Mouse (Mus musculus): ENCODE results near the gene Cfl1.
"Not testable (repeated sequence)": the region's sequence is repeated elsewhere in the genome, so short reads cannot be mapped to it uniquely, and the experiment has no call there.

Gene Cfl1

DNA sequence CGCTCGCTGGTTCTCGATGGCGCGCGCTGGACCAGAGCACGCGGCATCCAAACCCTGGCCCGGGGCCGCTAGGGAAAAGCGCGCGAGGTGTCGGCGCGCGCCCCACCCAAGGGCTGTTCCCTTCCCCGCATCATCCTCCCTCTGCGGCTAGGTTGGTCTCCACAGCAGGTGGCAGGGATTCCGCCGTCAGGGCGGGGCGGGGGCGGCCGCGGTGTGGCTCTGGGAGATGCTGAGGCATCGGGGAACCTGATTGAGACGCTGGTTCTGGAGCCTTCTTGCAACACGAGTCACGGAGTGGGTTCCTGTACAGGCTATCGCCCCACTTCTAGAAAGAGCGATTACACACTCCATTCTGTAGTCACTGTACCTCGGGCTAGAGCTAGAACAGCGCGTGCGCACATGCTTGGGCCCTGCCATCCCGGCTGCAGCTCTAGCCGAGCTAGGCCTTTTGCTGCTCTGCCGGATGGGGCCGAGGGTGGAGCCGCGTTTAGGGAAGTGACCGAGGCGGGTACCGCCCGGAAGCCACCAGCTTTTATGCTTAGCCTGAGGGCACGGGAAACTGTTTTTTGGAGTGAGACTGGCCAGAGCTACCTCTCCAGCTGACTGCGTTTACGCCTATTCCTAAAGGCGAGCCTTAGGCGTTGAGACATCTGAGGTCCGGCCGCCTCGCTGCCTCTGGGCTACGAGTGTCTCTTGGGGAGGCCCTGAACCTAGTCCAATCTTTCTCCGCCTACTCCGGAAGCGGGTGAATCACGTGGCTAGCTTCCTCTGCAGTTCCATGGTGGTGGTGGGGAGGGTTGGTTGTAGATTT, 848 bp downstream of the Cfl1 start:
- DNase-seq: peak; percentile 86

GRCm38 (mm10) chr19:5492641-5493040, 2.4 kb downstream of the Cfl1 start:
- DNase-seq: no peak

DNA sequence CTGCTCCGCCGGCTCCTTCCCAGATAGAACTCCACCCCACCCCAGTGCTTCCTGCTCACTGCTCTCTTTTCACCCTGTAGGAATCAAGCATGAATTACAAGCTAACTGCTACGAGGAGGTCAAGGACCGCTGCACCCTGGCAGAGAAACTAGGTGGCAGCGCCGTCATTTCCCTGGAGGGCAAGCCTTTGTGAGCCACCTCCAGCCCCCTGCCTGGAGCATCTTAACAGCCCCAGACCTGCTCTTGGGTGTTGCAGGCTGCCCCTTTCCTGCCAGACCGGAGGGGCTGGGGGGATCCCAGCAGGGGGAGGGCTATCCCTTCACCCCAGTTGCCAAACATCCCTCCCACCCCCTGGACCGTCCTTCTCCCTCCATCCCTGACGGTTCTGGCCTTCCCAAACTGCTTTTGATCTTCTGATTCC, 3.1 kb downstream of the Cfl1 start:
- not testable (repeated sequence) for DNase-seq

DNA sequence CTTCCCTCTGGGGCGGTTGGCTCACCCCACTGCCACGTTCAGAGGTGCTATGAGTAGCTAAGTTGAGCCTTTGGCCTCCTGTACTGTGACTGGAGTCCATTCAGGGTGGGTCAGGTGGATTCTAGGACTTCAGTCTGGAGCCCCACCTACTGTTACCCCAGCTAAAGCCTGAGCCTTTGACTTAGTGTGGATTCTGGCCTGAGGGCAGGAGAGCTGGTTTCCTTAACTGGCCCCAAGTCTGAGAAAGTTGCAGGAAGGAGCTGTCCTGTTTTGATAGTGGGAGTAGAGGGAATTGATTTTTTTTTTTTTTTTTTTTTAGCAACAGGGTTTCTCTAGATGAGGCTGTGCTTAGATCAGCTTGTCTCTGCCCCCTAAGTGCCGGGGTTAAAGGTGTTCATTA, 4.1 kb downstream of the Cfl1 start:
- no peak for DNase-seq

DNA sequence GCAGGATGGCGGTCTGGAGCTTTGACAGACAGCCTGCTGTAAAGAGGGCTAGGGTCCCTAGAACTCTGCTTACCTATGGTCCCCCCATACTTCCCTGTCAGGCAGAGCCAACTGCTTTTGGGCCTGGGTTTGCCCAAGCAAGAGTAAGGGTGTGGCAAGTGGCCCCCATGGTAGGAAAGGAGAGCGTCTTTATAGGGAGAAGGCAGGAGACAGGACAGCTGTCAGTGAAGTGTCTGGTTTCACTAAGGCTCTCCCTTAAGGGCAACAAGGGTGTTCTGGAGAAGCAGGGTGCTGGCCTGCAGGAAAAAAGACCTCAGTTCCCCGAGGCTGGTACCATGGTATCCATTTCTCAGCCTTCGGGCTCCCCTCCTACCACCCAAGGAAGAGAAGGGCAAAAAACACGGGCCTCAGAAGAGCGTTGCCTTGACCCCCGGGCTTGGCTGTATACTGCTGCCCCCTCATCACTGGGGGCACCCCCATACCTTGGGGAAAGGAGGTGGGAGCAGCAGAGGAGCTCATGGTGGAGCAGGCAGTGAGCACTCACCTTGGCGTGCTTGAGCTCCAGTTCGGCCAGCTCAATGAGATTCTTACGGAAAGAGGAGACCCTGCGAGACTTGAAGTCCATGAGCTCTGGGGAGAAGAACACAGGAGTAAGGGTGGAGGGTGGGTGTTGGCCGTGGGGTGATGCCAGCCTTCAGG, 5.2 kb downstream of the Cfl1 start:
- DNase-seq: no peak

GRCm38 (mm10) chr19:5496052-5496370, 5.8 kb downstream of the Cfl1 start:
- DNase-seq: no peak

GRCm38 (mm10) chr19:5500330-5500875, 10.1 kb downstream of the Cfl1 start:
- DNase-seq: no peak

DNA sequence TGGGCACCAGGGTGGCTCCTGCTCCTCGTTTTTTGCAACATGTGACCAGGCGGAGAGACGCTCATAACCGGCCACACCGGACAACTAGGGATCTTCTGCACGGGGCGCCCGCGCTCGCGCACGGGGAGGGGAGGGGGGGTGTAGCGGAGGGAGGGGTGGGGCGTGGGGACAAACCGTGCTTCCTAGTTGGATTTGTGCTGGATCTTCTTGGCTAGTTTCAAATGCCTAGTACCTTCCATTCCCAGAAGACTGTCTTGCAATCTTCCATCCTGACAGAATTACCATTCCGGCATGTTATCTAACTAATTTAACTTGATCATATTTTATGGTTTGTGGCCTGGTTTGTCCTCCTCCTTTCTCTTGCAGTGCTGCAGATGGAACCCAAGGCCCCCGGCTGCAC, 13.4 kb downstream of the Cfl1 start, which contains the start of gene 1700020D05Rik:
Gene 1700020D05Rik, minus strand, starts transcription at position 101 of the 400 bp plus-strand sequence.
- DNase-seq: no peak

DNA sequence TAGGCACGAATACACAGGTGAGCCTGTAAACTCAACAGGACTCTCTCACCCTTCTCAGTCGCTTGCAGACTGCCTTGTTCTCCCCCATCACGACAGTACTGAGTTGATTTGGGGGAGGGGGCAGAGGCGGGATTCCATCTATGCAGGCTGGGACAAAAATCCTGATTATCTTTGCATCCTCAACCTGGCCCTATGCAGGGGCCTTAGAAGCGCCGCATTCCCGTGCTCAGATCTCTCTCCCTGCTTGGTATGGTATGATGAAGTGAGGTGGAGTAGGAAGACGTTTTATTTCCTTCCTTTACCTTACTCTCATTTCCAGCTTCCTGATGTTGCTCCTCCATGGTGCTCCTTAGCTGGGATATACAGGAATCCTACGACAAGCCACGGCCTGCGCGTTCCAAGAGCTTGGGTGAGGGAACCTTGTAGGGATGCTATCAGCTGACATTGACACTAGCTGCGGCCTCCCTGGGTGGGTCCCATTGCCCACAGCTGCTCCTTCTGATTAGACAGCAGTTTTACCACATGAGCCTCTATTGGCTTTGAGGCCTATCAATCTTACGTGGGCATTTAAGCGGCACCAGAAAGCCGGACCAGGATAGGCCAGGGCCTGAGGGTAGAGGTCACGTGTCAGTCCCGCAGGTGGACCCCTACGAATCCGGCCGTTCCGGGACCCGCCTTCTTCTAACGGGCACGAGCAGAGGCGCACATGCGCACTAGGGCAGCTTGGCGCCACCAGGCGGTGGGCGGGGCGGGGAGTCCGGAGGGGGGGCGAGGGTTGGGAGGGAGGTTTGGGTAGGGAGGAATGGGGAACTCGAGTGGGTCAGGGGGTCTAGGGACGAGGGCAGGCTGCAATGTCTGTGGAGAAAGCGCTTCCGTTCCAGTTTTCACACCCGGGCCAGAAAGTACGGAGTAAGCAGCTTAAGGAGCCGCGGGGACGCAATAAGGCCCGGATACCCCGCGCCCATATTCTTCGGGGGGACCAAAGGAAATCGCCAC, 20.1 kb downstream of the Cfl1 start, which contains the start of gene Snx32:
Gene Snx32, minus strand, starts transcription at position 508 of the 996 bp plus-strand sequence.
- DNase-seq: peak; percentile 97

GRCm38 (mm10) chr19:5511074-5511632, 20.9 kb downstream of the Cfl1 start:
- no peak for DNase-seq

DNA sequence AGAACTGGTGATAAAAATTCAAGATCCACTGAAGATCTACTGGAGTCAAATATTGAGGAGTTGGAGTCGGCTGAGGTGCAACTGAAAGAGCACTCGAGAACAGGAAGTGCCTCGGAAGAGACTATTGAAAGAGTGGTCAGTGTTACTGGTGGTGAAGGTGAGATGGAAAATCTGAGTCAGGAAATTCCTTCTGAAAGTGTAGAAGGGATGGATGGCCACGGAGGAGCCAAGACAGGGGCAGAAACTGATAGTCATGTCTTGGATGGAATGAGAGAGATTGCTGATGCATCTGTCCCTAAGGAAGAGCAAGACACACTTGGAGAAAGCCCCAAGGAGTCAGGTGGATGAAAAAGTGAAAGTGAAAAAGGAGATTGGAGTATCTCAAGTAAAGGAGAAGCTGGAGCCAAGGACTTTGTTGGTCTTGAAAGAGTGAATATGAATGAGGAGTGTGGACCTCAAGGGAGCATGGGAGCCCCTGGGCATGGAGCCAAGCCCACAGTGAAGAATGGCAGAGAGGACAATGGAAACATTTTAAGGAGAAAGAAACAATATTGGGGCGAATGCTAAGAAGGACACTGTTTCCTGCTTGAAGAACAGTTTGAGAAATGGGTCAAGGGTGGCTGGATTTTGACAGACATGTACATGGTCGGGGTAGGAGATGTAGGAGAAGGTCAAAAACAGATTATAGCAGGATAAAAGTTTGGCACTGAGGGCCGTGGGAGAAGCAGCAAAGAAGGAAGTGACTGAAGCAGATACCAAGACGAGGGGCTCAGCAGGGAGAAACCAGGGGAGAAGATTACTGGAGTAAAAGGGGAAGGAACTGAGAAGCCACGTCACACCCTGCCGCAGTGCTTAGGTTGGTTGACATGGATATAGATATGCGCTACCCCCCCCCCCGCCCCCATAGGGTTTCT, 22.1 kb downstream of the Cfl1 start:
- DNase-seq: no peak

DNA sequence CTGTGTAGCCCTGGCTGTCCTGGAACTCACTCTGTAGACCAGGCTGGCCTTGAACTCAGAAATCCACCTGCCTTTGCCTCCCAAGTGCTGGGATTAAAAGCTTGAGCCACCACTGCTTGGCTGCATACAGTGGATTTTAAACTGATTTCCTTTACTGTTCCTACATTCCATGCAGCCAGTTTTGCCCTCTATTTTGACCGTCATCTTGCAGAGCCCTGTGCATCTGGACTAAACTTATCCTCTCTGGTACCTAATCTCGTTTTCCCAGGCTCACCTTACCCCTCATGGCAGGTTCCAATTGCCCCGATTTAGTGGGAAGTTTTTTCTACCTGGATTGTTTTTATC, 22.7 kb downstream of the Cfl1 start:
- no peak for DNase-seq

DNA sequence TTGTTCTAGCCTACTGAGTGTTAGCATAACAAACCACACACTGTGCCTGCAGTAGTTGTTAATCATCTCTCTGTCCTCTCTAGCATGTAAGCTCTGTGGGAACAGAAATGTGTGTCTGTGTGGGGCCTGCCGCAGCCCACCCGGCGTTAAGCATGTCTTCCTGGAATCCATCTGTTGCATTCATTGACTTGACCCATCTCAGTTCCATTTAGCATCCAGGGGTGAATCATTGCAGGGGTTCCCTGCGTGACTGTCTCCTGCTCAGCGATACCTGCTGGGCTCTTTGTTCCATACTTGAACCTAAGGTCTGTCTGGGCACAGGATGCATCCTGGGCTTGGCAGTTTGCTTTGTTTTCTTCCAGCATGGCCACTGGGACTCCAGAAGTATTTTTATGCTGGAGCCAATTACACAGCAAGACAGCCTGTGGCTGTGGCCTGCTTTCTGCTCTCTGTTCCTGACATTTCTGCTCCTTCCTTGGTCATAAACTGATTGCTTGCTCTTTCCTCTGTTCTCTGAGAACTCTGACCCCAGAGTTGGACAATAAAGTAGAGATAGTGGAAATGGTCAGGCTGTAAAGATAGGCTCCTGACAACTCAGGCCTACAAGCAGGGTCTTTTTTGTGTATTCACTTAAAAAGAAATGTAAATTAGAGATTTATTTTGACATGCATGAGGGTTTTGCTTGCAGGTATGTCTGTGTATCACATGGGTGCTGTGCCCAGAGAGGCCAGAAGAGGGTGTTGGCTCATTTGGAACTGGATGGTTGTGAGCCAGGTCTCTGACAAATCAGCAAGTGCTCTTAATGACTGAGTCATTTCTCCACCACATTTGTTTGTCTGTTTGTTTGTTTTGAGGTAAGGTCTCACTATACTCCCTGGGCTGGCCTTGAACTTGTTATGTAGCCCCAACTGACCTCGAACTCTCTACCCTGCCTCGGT, 25.9 kb downstream of the Cfl1 start:
- DNase-seq: no peak

- DNase-seq: no peak
Observed at GRCm38 (mm10) chr19:5516906-5517505, 26.8 kb downstream of the Cfl1 start.

DNA sequence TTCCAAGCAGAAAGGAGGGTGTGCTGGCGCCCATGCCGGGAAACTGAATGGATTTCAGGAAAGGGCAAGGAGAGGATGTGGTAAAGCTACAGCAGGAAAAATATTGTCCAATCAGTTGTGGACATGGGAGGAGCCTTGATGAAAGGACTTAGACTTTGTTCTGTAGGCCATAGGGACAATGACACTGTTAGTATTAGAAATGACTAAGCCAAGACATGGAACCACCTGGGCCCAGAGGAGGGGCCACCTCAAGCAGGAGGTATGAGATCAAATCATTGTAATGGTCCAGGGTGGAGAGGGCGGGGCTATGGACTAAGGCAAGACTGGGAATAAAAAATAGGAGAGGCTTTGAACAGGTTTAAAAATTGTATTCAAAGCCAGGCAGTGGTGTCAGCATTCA, 28.5 kb downstream of the Cfl1 start:
- DNase-seq: no peak

DNA sequence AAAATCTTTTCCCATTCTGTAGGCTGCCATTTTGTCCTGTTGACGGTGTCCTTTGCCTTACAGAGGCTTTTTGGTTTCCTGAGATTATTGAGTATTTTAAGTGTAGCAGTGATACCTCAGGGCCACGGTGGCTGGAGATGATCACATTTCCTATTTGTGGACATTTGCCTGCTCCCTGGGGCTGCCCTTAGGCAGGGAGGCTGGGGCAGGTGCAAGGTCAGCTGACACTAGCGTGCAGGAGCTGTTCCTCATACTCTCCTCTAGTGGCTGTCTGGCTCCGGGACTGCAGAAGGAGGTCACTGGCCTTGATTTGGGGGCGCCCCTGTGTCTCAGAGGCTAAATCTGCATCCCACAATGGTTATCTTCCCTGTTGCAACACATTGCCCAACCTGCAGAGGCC, 34.9 kb downstream of the Cfl1 start:
- no peak for DNase-seq

DNA sequence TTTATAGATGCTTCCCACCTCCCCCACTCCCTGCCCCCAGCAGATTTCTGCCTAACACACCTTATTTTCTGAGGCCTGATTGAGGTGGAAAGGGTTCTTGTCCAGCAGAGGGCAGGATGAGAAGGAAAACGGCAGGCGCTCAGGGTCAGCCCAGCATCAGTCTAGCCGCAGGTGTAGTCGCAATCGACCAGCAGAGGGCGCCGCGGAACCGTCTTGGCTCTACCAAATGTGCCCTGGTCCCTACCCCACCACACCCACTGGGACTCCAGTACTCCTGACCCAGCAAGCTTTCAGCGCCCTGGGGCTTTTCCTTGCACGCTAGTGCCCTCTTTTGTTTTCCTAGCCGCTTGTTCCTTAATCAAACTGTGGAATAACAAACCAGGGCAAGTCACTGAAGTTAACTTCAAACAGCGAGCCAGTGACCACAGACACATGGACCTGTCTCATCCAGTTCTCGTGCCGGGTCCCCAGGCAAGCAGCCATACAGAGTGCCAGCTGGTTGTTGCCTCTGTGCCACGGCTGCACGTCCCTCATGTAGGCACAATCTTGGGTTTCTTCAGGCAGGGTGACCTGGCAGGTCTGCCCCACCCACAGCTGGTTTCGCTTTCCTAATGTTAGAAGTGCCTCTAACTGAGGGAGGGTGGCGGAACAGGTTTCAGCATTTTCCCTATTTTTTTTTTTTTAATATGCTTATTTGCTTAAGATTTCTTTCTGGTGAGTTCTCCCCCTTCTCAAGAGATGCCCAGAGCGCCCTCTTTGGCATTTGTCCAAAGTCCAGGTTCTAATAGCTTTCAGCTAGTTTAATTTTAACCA, 39.3 kb downstream of the Cfl1 start:
- peak; percentile 82 for DNase-seq

DNA sequence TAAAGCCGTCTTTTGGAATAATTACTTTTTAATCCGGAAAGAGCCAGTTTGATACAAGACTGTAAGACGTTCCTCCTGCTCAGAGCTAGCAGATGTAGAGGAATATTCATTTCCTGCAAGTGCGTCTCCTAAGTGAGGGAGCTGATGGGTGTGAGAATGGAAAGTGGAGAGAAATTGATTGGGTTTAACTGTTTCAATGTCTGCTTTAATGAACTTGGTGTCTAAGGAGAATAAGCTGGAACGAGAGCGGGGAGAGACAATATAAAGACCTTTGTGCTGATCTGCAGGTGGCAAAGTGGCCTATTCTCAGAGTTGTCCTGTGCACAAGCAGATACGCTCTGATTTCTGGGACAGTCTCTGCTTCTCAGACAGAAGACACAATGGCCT, 39.9 kb downstream of the Cfl1 start:
- DNase-seq: no peak

- DNase-seq: no peak
Observed at GRCm38 (mm10) chr19:5532520-5532919, 42.3 kb downstream of the Cfl1 start.

All from right cerebral cortex, postnatal 25 days (tissue).